Mouse (Mus musculus) limb, embryonic 10.5 days (tissue): ENCODE measurements around the gene Slc24a3. TPM values are rescaled to one million over a fixed set of nuclear protein-coding genes. Genes with fewer than 3 reads are reported as not detected.

Experiments
- DNase-seq: peaks from one replicate; pipeline ENCODE4 v3.0.0-alpha.2; 2017; ENCODE audit warnings: low spot score
- H3K27ac ChIP-seq: fragments of 300-500 bp; sonication (generic); 2 replicates; pipeline ENCODE4 v1.5.1; 2016; ENCODE audit warnings: mild to moderate bottlenecking
- H3K27me3 ChIP-seq: fragments of 300-500 bp; sonication (generic); 2 replicates; pipeline ENCODE4 v1.6.1; 2016; ENCODE audit warnings: low read depth, mild to moderate bottlenecking; ENCODE audit not compliant: poor library complexity, severe bottlenecking
- H3K36me3 ChIP-seq: fragments of 300-500 bp; sonication (generic); 2 replicates; pipeline ENCODE4 v1.6.1; 2016; ENCODE audit warnings: mild to moderate bottlenecking, moderate library complexity
- H3K4me1 ChIP-seq: fragments of 300-500 bp; sonication (generic); 2 replicates; pipeline ENCODE4 v1.6.1; 2016
- H3K4me3 ChIP-seq: fragments of 300-500 bp; sonication (generic); 2 replicates; pipeline ENCODE4 v1.5.1; 2016; ENCODE audit warnings: mild to moderate bottlenecking, moderate library complexity
- H3K9me3 ChIP-seq: fragments of 300-500 bp; sonication (generic); replicated peaks from 2 replicates; pipeline ENCODE4 v1.6.1; 2016; ENCODE audit warnings: mild to moderate bottlenecking
- WGBS: fragments of 180-500 bp; shearing (Covaris S2); methylation state at CpG from one replicate; pipeline ENCODE4 v1.1.7; 2016; 5-methylcytosine and 5-hydroxymethylcytosine counted together
- polyA plus RNA-seq: library from polyadenylated mRNA; unstranded; fragments of >200 nt; fragmentation: Nextera tagmentation; extraction: Ambion mirVana; gene quantifications from 2 replicates; pipeline ENCODE4 v1.2.1, GENCODE M21; 2016

Gene Slc24a3
- polyA plus RNA-seq, 1 experiment from 2014 or later = 0.45 TPM

- WGBS = 78% methylated on average over 8 of the region's 8 CpGs
- no peak overlapping the region for H3K27ac ChIP-seq
Measured at GRCm38 (mm10) chr2:145684891-145685290, 517.3 kb downstream of the Slc24a3 start.

GRCm38 (mm10) chr2:145686017-145686416 lies 518.5 kb downstream of the Slc24a3 start:
- no peaks in the 10 kb centered on the region for H3K36me3 ChIP-seq
- no peak for DNase-seq
- H3K27me3 ChIP-seq = no peaks in the 10 kb centered on the region
- H3K4me1 ChIP-seq = peaks cover 7% of the 10 kb centered on the region; the same call in 1 of the 2 replicates
- no peak overlapping the region for H3K4me3 ChIP-seq
- no peaks in the 10 kb centered on the region for H3K9me3 ChIP-seq
- WGBS = 91% methylated on average over 4 of the region's 4 CpGs
- H3K27ac ChIP-seq = no peak overlapping the region

More at GRCm38 (mm10) chr2:145684891-145685290, 517.3 kb downstream of the Slc24a3 start:
- no peak overlapping the region for H3K4me3 ChIP-seq
- H3K9me3 ChIP-seq = no peaks in the 10 kb centered on the region
- no peaks in the 10 kb centered on the region for H3K36me3 ChIP-seq
- peaks cover 2% of the 10 kb centered on the region; the same call in 1 of the 2 replicates for H3K4me1 ChIP-seq
- DNase-seq = no peak
- H3K27me3 ChIP-seq = no peaks in the 10 kb centered on the region

DNA sequence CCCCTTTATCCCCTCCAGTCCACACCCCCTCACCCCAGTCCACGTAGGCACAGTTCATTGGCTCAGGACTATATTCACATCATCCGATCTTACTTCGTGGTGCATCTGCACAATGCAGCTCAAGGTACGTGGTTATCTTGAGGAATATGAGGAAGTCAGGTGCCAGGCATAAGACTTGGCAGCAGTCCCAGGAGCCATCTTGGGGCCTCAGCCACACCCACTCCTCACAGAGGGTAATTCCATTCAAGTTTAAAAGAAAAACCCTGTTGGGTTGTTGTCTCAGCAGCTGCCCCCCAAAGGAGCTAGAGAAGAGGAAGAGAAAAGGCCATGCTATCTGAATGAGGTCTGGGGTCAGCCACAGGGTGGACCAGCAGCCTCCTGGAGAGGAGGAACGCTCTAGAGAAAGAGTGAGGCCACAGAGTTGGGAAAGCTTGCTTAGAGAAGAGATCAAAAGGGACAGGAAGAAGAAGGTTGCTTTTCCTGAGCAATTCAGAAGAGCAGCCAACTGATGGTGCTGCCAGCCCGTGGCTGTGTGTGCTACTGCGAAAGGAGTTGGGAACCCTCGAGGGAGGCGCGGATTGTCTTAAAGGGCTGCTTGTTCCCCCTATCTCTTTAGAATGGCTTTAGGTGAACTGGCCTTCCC lies 523.9 kb downstream of the Slc24a3 start:
- no peak for DNase-seq
- Histone ChIP-seq H3K9me3 (no peaks in the 10 kb centered on the region), H3K4me1 (peaks cover 7% of the 10 kb centered on the region; the same call in 1 of the 2 replicates), H3K36me3 (no peaks in the 10 kb centered on the region), H3K27ac (no peak overlapping the region), H3K27me3 (no peaks in the 10 kb centered on the region), H3K4me3 (no peak overlapping the region)
- 92% methylated on average over 10 of the region's 10 CpGs for WGBS
